Mouse (Mus musculus) kidney, embryonic 16.5 days (tissue): ENCODE measurements around the gene Tfec. TPM values are rescaled to one million over a fixed set of nuclear protein-coding genes. Genes with fewer than 3 reads are reported as not detected.

Source experiments
- ATAC-seq: fragments of 200-750 bp; cut with Nextera tagmentation; 2 replicates; pipeline ENCODE4 v1.8.0; 2017; ENCODE audit warnings: moderate TSS enrichment; ENCODE audit not compliant: low FRiP score, low TSS enrichment
- H3K27ac ChIP-seq: fragments of 300-500 bp; sonication (generic); 2 replicates; pipeline ENCODE4 v1.5.1; 2014; ENCODE audit warnings: low read length
- H3K27me3 ChIP-seq: fragments of 300-500 bp; sonication (generic); 2 replicates; pipeline ENCODE4 v1.6.1; 2014; ENCODE audit warnings: low read length, control low read depth, mixed read lengths; ENCODE audit not compliant: insufficient read depth
- H3K36me3 ChIP-seq: fragments of 300-500 bp; sonication (generic); 2 replicates; pipeline ENCODE4 v1.6.1; 2014; ENCODE audit warnings: low read length, control low read depth, mixed read lengths; ENCODE audit not compliant: insufficient read depth
- H3K4me1 ChIP-seq: fragments of 300-500 bp; sonication (generic); 2 replicates; pipeline ENCODE4 v1.6.1; 2014; ENCODE audit warnings: low read length, control low read depth, mixed read lengths; ENCODE audit not compliant: insufficient read depth
- H3K4me2 ChIP-seq: fragments of 300-500 bp; sonication (generic); replicated peaks from 2 replicates; pipeline ENCODE4 v1.6.1; 2014; ENCODE audit warnings: low read depth, low read length
- H3K4me3 ChIP-seq: fragments of 300-500 bp; sonication (generic); 2 replicates; pipeline ENCODE4 v1.5.1; 2014; ENCODE audit warnings: mild to moderate bottlenecking, low read length
- H3K9ac ChIP-seq: fragments of 300-500 bp; sonication (generic); replicated peaks from 2 replicates; pipeline ENCODE4 v1.6.1; 2014; ENCODE audit warnings: low read length
- H3K9me3 ChIP-seq: fragments of 300-500 bp; sonication (generic); 2 replicates; pipeline ENCODE4 v1.6.1; 2016; ENCODE audit warnings: low read length, control low read depth
- WGBS: fragments of 180-500 bp; shearing (Covaris S2); extraction: QIAGEN DNeasy Blood & Tissue Kit; methylation state at CpG from one replicate; pipeline ENCODE4 v1.1.7; 2014; 5-methylcytosine and 5-hydroxymethylcytosine counted together
- polyA plus RNA-seq: library from polyadenylated mRNA; unstranded; fragments of >200 nt; fragmentation: Nextera tagmentation; extraction: Ambion mirVana; gene quantifications from 2 replicates; pipeline ENCODE4 v1.2.1, GENCODE M21; 2015

The Tfec gene
- polyA plus RNA-seq, 1 experiment from 2014 or later: 8.2 TPM

GRCm38 (mm10) chr6:16868314-16868713, 29.9 kb downstream of the Tfec start:
- Histone ChIP-seq H3K36me3 (no peaks in the 10 kb centered on the region), H3K9ac (no peak overlapping the region), H3K4me1 (no peaks in the 10 kb centered on the region), H3K27me3 (no peaks in the 10 kb centered on the region), H3K4me3 (no peak overlapping the region), H3K9me3 (no peaks in the 10 kb centered on the region), H3K4me2 (no peak overlapping the region), H3K27ac (no peak overlapping the region)
- ATAC-seq: no peak
- WGBS: 66% methylated on average over 2 of the region's 2 CpGs

DNA sequence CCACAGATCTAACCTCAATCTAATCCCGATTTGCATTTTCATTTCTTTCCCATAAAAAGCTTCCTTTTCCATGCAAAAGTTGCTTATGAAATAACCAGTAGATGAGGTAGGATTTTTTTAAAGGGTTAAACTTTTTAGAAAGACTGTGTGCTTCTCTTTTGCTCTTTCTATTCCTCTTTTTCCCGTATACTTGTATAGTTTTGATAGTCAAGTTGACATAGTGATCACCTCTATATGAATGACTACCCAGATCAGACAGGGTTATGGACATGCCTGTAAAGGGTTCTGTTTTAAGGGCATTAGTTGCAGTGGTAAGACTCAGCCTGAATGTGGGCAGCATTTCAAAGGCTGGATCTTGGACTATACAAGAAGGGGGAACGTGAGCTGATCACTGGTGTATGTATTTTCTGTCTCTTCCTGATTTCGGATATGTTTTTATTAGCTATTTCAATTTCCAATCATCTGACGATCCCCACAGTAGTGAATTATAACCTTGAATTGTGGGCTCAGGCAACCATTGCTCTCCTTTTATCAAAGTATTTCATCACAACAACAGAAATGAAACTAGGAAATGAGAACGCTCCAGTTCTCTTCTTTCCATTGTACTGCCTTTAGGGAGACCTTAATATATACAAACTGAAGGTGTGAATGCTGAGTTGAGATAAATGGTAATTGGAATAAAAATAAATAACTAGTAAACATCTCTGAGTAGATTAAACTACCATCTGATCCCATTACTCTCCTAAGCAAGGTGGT, 35.3 kb downstream of the Tfec start:
- Histone ChIP-seq H3K9ac (no peak overlapping the region), H3K4me2 (no peak overlapping the region), H3K36me3 (no peaks in the 10 kb centered on the region), H3K4me1 (no peaks in the 10 kb centered on the region), H3K9me3 (no peaks in the 10 kb centered on the region), H3K27me3 (no peaks in the 10 kb centered on the region), H3K4me3 (no peak overlapping the region), H3K27ac (no peak overlapping the region)
- 92% methylated on average over 6 of the region's 6 CpGs for WGBS
- no peak for ATAC-seq

GRCm38 (mm10) chr6:16862050-16862449, 36.2 kb downstream of the Tfec start:
- 91% methylated on average over 3 of the region's 3 CpGs for WGBS
- Histone ChIP-seq H3K4me3 (no peak overlapping the region), H3K9me3 (no peaks in the 10 kb centered on the region), H3K27ac (no peak overlapping the region), H3K4me1 (no peaks in the 10 kb centered on the region), H3K9ac (no peak overlapping the region), H3K27me3 (no peaks in the 10 kb centered on the region), H3K36me3 (no peaks in the 10 kb centered on the region), H3K4me2 (no peak overlapping the region)
- ATAC-seq: no peak

GRCm38 (mm10) chr6:16855879-16856545, 42.2 kb downstream of the Tfec start:
- no peaks in the 10 kb centered on the region for H3K36me3 ChIP-seq
- H3K9me3 ChIP-seq: no peaks in the 10 kb centered on the region
- no peak overlapping the region for H3K4me3 ChIP-seq
- no peak overlapping the region for H3K27ac ChIP-seq
- peak; percentile 74; the same call in 1 of the 2 replicates for ATAC-seq
- H3K4me2 ChIP-seq: no peak overlapping the region
- H3K27me3 ChIP-seq: no peaks in the 10 kb centered on the region
- 81% methylated on average over 7 of the region's 7 CpGs for WGBS
- H3K9ac ChIP-seq: no peak overlapping the region
- H3K4me1 ChIP-seq: no peaks in the 10 kb centered on the region

DNA sequence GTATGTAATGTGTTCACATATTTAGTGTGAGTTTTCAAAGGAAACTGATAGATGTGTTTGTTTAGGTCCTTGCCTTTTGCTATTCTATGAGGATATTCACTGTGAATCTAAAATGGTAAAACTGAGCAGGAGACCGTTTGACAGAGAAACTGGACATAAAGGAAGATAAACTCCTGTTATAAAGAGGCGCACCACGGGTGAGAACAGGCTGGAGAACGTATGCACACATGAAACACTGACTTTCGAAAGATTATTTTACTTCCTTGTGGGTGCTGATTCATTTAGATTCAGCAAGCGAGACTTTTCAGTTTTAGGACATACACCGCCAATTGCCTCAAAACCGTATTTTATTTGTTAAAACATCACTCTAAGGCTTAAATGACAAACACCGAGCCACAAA, 43.3 kb downstream of the Tfec start:
- H3K27ac ChIP-seq: no peak overlapping the region
- H3K27me3 ChIP-seq: no peaks in the 10 kb centered on the region
- H3K4me3 ChIP-seq: no peak overlapping the region
- no peaks in the 10 kb centered on the region for H3K9me3 ChIP-seq
- no peaks in the 10 kb centered on the region for H3K36me3 ChIP-seq
- H3K4me1 ChIP-seq: no peaks in the 10 kb centered on the region
- no peak overlapping the region for H3K4me2 ChIP-seq
- no peak for ATAC-seq
- no peak overlapping the region for H3K9ac ChIP-seq
- WGBS: 80% methylated on average over 9 of the region's 9 CpGs

DNA sequence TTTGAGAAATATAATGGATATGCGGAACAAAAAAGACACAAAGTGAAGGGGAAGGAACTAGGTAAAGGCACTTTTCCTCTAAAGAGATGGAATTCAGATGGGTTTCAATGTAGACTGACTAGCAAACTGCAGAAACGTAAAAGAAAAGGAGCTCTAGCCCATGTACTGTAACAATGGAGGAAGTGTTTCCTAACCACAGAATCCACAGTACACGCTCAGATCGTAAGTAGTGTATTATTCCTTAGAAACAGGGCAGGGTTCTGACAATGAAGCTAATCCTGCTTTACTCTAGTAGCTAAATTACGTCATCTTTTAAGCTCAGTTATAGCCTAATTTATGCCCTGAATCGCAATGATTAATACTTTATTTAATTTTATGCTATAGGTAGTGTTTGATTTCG, 51.7 kb downstream of the Tfec start:
- Histone ChIP-seq H3K4me3 (no peak overlapping the region), H3K9me3 (no peaks in the 10 kb centered on the region), H3K4me1 (no peaks in the 10 kb centered on the region), H3K9ac (no peak overlapping the region), H3K27me3 (no peaks in the 10 kb centered on the region), H3K27ac (no peak overlapping the region), H3K4me2 (no peak overlapping the region), H3K36me3 (no peaks in the 10 kb centered on the region)
- ATAC-seq: no peak
- 92% methylated on average over 7 of the region's 7 CpGs for WGBS

DNA sequence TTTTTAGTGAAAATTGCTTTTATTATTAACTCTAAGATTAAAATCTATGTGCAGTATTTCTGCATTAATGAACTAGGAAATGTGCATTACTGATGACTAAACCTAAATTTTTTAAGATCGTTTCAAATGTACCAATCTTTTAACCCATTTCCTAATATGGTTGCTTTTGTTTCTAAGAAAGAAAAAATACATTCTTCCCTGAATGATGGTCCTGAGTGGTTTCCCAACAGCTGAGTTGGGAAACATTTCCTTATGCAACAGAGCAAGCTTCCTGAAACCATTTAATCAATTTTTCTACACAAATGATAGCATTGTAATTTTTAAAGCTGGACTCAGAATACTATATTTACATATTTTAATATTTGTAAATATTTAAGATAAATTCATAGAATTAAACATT, 62.6 kb downstream of the Tfec start:
- Histone ChIP-seq H3K9ac (no peak overlapping the region), H3K36me3 (no peaks in the 10 kb centered on the region), H3K4me1 (no peaks in the 10 kb centered on the region), H3K9me3 (no peaks in the 10 kb centered on the region), H3K4me3 (no peak overlapping the region), H3K27ac (no peak overlapping the region), H3K27me3 (no peaks in the 10 kb centered on the region), H3K4me2 (no peak overlapping the region)
- ATAC-seq: no peak
- WGBS: 73% methylated on average over 1 of the region's 1 CpGs

- Histone ChIP-seq H3K9ac (no peak overlapping the region), H3K4me2 (no peak overlapping the region), H3K9me3 (no peaks in the 10 kb centered on the region), H3K36me3 (no peaks in the 10 kb centered on the region), H3K4me1 (no peaks in the 10 kb centered on the region), H3K27ac (no peak overlapping the region), H3K27me3 (no peaks in the 10 kb centered on the region), H3K4me3 (no peak overlapping the region)
- ATAC-seq: no peak
Observed at GRCm38 (mm10) chr6:16828304-16828703, 69.9 kb downstream of the Tfec start.

- Histone ChIP-seq H3K4me1 (no peaks in the 10 kb centered on the region), H3K27ac (no peak overlapping the region), H3K9ac (no peak overlapping the region), H3K9me3 (no peaks in the 10 kb centered on the region), H3K27me3 (no peaks in the 10 kb centered on the region), H3K36me3 (no peaks in the 10 kb centered on the region), H3K4me3 (no peak overlapping the region), H3K4me2 (no peak overlapping the region)
- no peak for ATAC-seq
- WGBS: 89% methylated on average over 1 of the region's 1 CpGs
Observed at GRCm38 (mm10) chr6:16821985-16822384, 76.3 kb downstream of the Tfec start.

GRCm38 (mm10) chr6:16806302-16806701, 91.9 kb downstream of the Tfec start:
- no peaks in the 10 kb centered on the region for H3K9me3 ChIP-seq
- no peak overlapping the region for H3K27ac ChIP-seq
- H3K4me1 ChIP-seq: no peaks in the 10 kb centered on the region
- H3K9ac ChIP-seq: no peak overlapping the region
- no peaks in the 10 kb centered on the region for H3K27me3 ChIP-seq
- H3K36me3 ChIP-seq: no peaks in the 10 kb centered on the region
- WGBS: 64% methylated on average over 1 of the region's 1 CpGs
- no peak for ATAC-seq
- no peak overlapping the region for H3K4me2 ChIP-seq
- H3K4me3 ChIP-seq: no peak overlapping the region
